Comparison of ENCODE assay signal across 12 mouse cellular contexts in the genomic region with DNA sequence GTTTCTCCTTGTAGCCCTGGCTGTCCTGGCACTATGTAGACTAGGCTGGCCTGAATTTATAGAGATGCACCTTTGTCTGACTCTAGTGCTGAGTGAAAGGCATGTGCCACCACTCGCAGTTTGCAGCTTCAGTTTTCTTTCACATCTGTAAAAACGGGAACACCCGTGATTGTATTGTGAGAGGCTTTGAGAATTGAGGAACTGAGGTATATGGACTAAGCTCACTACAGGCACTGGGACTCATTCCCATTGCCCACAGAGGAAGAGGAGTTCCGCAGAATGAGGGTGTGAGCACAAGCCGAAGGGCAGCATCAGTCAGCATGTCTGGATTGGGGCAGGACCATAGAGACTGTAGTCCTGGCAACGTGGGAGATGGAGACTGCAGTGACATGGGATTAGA. TPM values are rescaled to one million over a fixed set of nuclear protein-coding genes. Genes with fewer than 3 reads are reported as not detected.
A peak's percentile ranks its signal among the peaks of the same experiment; 100 is the strongest.
DNase-seq lines count a peak whose midpoint lies in the region; ATAC-seq and TF ChIP-seq lines count a peak whose summit lies in the region.
"Had no signal": no experiment of that assay in that cellular context is flagged by ENCODE, and none has a peak within 500 bp of the region (broad histone marks: within the 10 kb centered on the region; RNA-seq: fewer than 3 reads in every experiment).

No protein-coding gene starts in this region.

- DNase-seq in hindbrain, embryonic 14.5 days (ENCODE audit: low spot score): no peak
- DNase-seq in MEL (ENCODE audit: low read depth, low spot score): peak; percentile 51
- peak; percentile 44 for DNase-seq in lung, postnatal 36 days
- DNase-seq in c-Kit-positive CD71-positive TER-119-positive erythroid progenitor cells, embryonic 14.5 days (ENCODE audit: low spot score): no peak
- no peak for DNase-seq in urinary bladder, postnatal 4 days (ENCODE audit: low spot score in 2 of 2)
- no peak for DNase-seq in left cerebral cortex, postnatal 4 days
- DNase-seq: cerebellum, adult 8-10 months; thymus, postnatal 25 days had no signal

- peak overlapping the region; percentile 93; the same call in 1 of the 2 replicates for H3K4me2 ChIP-seq in hindbrain, embryonic 13.5 days
- no peak overlapping the region for H3K4me2 ChIP-seq in hindbrain, embryonic 14.5 days (replicated peaks)
- peak overlapping the region; percentile 90 for H3K4me2 ChIP-seq in embryonic facial prominence, embryonic 12.5 days (replicated peaks)

- H3K27me3 ChIP-seq in hindbrain, embryonic 13.5 days: peaks cover 28% of the 10 kb centered on the region
- 0 out of 2 replicates have a peak, but pooled peaks cover 8% of the 10 kb centered on the region for H3K27me3 ChIP-seq in hindbrain, embryonic 14.5 days (ENCODE audit: control insufficient read depth, insufficient read depth, low read length)
- peaks cover 1 to 2% of the 10 kb centered on the region in 2 experiments; a peak in 2 of 4 replicates for H3K27me3 ChIP-seq in MEL (ENCODE audit: control insufficient read depth in 1 of 2, insufficient read depth in 2 of 2, low read length in 2 of 2)
- H3K27me3 ChIP-seq in embryonic facial prominence, embryonic 12.5 days: peaks cover 5% of the 10 kb centered on the region; the same call in 1 of the 2 replicates

- intact Hi-C loops in left cerebral cortex, postnatal 4 days (cut with DNase I): no loop called here

- H3K4me3 ChIP-seq in hindbrain, embryonic 13.5 days: no peak overlapping the region
- no peak overlapping the region for H3K4me3 ChIP-seq in hindbrain, embryonic 14.5 days (replicated peaks; ENCODE audit: low read length)
- H3K4me3 ChIP-seq in MEL (ENCODE audit: control insufficient read depth in 1 of 2, insufficient read depth in 1 of 2, low read depth in 2 of 2, low read length in 2 of 2): peak overlapping the region; percentile 2 to 44; a peak in 3 of 4 replicates
- no peak overlapping the region for H3K4me3 ChIP-seq in embryonic facial prominence, embryonic 12.5 days

- H3K9me3 ChIP-seq in hindbrain, embryonic 13.5 days: no peaks in the 10 kb centered on the region
- H3K9me3 ChIP-seq in hindbrain, embryonic 14.5 days (ENCODE audit: control insufficient read depth, low read length): no peaks in the 10 kb centered on the region
- H3K9me3 ChIP-seq in MEL (replicated peaks; ENCODE audit: insufficient read depth, low read length): no peaks in the 10 kb centered on the region
- no peaks in the 10 kb centered on the region for H3K9me3 ChIP-seq in embryonic facial prominence, embryonic 12.5 days

- H3K79me2 ChIP-seq in MEL (ENCODE audit: control insufficient read depth, insufficient read depth, low read length, poor library complexity): no peaks in the 10 kb centered on the region; the same call in 1 of the 2 replicates

- TF ChIP-seq CTCF in MEL (IDR thresholded peaks at IDR 0.05 in 2 of 3, conservative IDR thresholded peaks at IDR 0.05 in 1 of 3; ENCODE audit: control insufficient read depth in 1 of 3, insufficient read depth in 1 of 3, low read depth in 2 of 3, low read length in 3 of 3, poor library complexity in 1 of 3, severe bottlenecking in 1 of 3): no peak

- H3K9ac ChIP-seq in hindbrain, embryonic 13.5 days: no peak overlapping the region
- H3K9ac ChIP-seq in hindbrain, embryonic 14.5 days: no peak overlapping the region
- peak overlapping the region; percentile 16 for H3K9ac ChIP-seq in MEL (ENCODE audit: control insufficient read depth, low read depth, low read length, poor library complexity, severe bottlenecking)
- no peak overlapping the region for H3K9ac ChIP-seq in embryonic facial prominence, embryonic 12.5 days

- no peak overlapping the region for H3K27ac ChIP-seq in hindbrain, embryonic 13.5 days
- no peak overlapping the region for H3K27ac ChIP-seq in hindbrain, embryonic 14.5 days
- no peak overlapping the region for H3K27ac ChIP-seq in MEL (ENCODE audit: control insufficient read depth, low read depth, low read length)
- no peak overlapping the region for H3K27ac ChIP-seq in embryonic facial prominence, embryonic 12.5 days

- TF ChIP-seq EP300 in MEL (IDR thresholded peaks at IDR 0.05; ENCODE audit: low read depth in 1 of 2, low read length in 2 of 2): 0 out of 4 replicates have a peak, but pooled peaks of 1 of the 2 experiments have one; percentile 8

- WGBS in hindbrain, embryonic 13.5 days: 76% methylated on average over 6 of the region's 6 CpGs
- 77% methylated on average over 6 of the region's 6 CpGs for WGBS in hindbrain, embryonic 14.5 days
- 67% methylated on average over 6 of the region's 6 CpGs for WGBS in embryonic facial prominence, embryonic 12.5 days

- TF ChIP-seq RAD21 in MEL (IDR thresholded peaks at IDR 0.05; ENCODE audit: low read depth, low read length): no peak

- no peaks in the 10 kb centered on the region for H3K36me3 ChIP-seq in hindbrain, embryonic 13.5 days
- H3K36me3 ChIP-seq in hindbrain, embryonic 14.5 days (replicated peaks; ENCODE audit: control insufficient read depth, insufficient read depth): no peaks in the 10 kb centered on the region
- peaks cover 0 to 14% of the 10 kb centered on the region in 2 experiments; a peak in 2 of 4 replicates for H3K36me3 ChIP-seq in MEL (ENCODE audit: control insufficient read depth in 1 of 2, insufficient read depth in 2 of 2, low read length in 2 of 2)
- H3K36me3 ChIP-seq in embryonic facial prominence, embryonic 12.5 days: no peaks in the 10 kb centered on the region

- no peak for TF ChIP-seq POLR2A in MEL (IDR thresholded peaks at IDR 0.05; ENCODE audit: control insufficient read depth in 1 of 2, insufficient read depth in 1 of 2, low read depth in 1 of 2, low read length in 2 of 2, poor library complexity in 1 of 2)

- no peak for ATAC-seq in hindbrain, embryonic 13.5 days (ENCODE audit: low FRiP score)
- ATAC-seq in hindbrain, embryonic 14.5 days (ENCODE audit: low FRiP score): no peak
- ATAC-seq in embryonic facial prominence, embryonic 12.5 days (ENCODE audit: insufficient number of reproducible peaks, insufficient read depth, low FRiP score, low TSS enrichment): no peak

- peaks cover 22% of the 10 kb centered on the region for H3K4me1 ChIP-seq in hindbrain, embryonic 13.5 days (replicated peaks)
- H3K4me1 ChIP-seq in hindbrain, embryonic 14.5 days (replicated peaks; ENCODE audit: control insufficient read depth, insufficient read depth, low read length): 0 out of 2 replicates have a peak, but pooled peaks cover 4% of the 10 kb centered on the region
- H3K4me1 ChIP-seq in MEL (ENCODE audit: control insufficient read depth in 1 of 2, insufficient read depth in 2 of 2, low read length in 2 of 2): peaks cover 8 to 30% of the 10 kb centered on the region in 2 experiments
- peaks cover 8% of the 10 kb centered on the region; the same call in 1 of the 2 replicates for H3K4me1 ChIP-seq in embryonic facial prominence, embryonic 12.5 days

TF ChIP-seq in MEL, 35 proteins besides CTCF, POLR2A, EP300 and RAD21:
- TF ChIP-seq RCOR1 (IDR thresholded peaks at IDR 0.05; ENCODE audit: low read depth, low read length): peak; percentile 20; the same call in 1 of the 2 replicates
- no peak for TF ChIP-seq SIN3A (IDR thresholded peaks at IDR 0.05; ENCODE audit: low read length)
- 0 out of 2 replicates have a peak, but pooled peaks have one; percentile 10 for TF ChIP-seq BHLHE40 (IDR thresholded peaks at IDR 0.05; ENCODE audit: borderline replicate concordance, low read depth, low read length)

RNA-seq across cellular contexts. Expression of gene Dgat2, which starts 1.2 kb away (rescaled TPM):
- 12.6 and 13.0 TPM in 2 replicates for polyA plus RNA-seq in hindbrain, embryonic 13.5 days (2015; fragmentation: Nextera tagmentation; extraction: Ambion mirVana)
- polyA plus RNA-seq in hindbrain, embryonic 14.5 days (2014; fragmentation: Nextera tagmentation; extraction: Ambion mirVana): 17.3 and 18.4 TPM in 2 replicates
- total RNA-seq in MEL (2012; rRNA removed): 4.1 and 4.5 TPM in 2 replicates
- 1 to 10 TPM in 1 of 2 experiments, not detected in 1; 7.7 TPM for polyA plus RNA-seq in MEL (2012; ENCODE audit: insufficient read depth in 1 of 2, insufficient read length in 2 of 2, low read depth in 1 of 2, low replicate concordance in 2 of 2, missing spikeins in 1 of 2)
- polyA plus RNA-seq in embryonic facial prominence, embryonic 12.5 days (2016; fragmentation: Nextera tagmentation; extraction: Ambion mirVana): 14.4 and 14.7 TPM in 2 replicates
- total RNA-seq in left cerebral cortex, postnatal 4 days (2021): 10 to 100 TPM; 31.9 to 37.2 TPM
- total RNA-seq: megakaryocyte-erythroid progenitor cell, adult 5-6 weeks had no signal

RNA-seq across cellular contexts. Expression of gene Uvrag, which starts 42.8 kb away (rescaled TPM):
- 14.2 and 15.6 TPM in 2 replicates for polyA plus RNA-seq in hindbrain, embryonic 13.5 days (2015; fragmentation: Nextera tagmentation; extraction: Ambion mirVana)
- 16.1 and 18.0 TPM in 2 replicates for polyA plus RNA-seq in hindbrain, embryonic 14.5 days (2014; fragmentation: Nextera tagmentation; extraction: Ambion mirVana)
- total RNA-seq in MEL (2012; rRNA removed): 14.1 and 15.0 TPM in 2 replicates
- polyA plus RNA-seq in MEL (2012; ENCODE audit: insufficient read depth in 1 of 2, insufficient read length in 2 of 2, low read depth in 1 of 2, low replicate concordance in 2 of 2, missing spikeins in 1 of 2): 10 to 100 TPM in 1 of 2 experiments, not detected in 1; 19.5 TPM
- polyA plus RNA-seq in embryonic facial prominence, embryonic 12.5 days (2016; fragmentation: Nextera tagmentation; extraction: Ambion mirVana): 17.6 and 20.2 TPM in 2 replicates
- total RNA-seq in left cerebral cortex, postnatal 4 days (2021): 10 to 100 TPM; 36.3 to 37.4 TPM

RNA-seq across cellular contexts. Expression of gene Mogat2, which starts 54.7 kb away (rescaled TPM):
- 3.1 TPM in 2 replicates for polyA plus RNA-seq in hindbrain, embryonic 13.5 days (2015; fragmentation: Nextera tagmentation; extraction: Ambion mirVana)
- polyA plus RNA-seq in hindbrain, embryonic 14.5 days (2014; fragmentation: Nextera tagmentation; extraction: Ambion mirVana): 1.3 and 2.5 TPM in 2 replicates
- not detected in 2 replicates for total RNA-seq in MEL (2012; rRNA removed)
- polyA plus RNA-seq in MEL (2012; ENCODE audit: insufficient read depth in 1 of 2, insufficient read length in 2 of 2, low read depth in 1 of 2, low replicate concordance in 2 of 2, missing spikeins in 1 of 2): under 1 TPM in 1 of 2 experiments, not detected in 1; 0.13 TPM
- 4.9 and 5.3 TPM in 2 replicates for polyA plus RNA-seq in embryonic facial prominence, embryonic 12.5 days (2016; fragmentation: Nextera tagmentation; extraction: Ambion mirVana)
- under 1 TPM in 1 of 2 experiments, not detected in 1; 0.26 TPM for total RNA-seq in left cerebral cortex, postnatal 4 days (2021)
- total RNA-seq: layer of hippocampus, postnatal 14 days; megakaryocyte-erythroid progenitor cell, adult 5-6 weeks had no signal

Comparison
In these comparisons a context has a peak if more than half of its experiments do, and no peak if none do; other contexts are left out.
1. H3K4me3 ChIP-seq: peak in MEL (2 of 2); none in hindbrain, embryonic 13.5 days (single experiment), hindbrain, embryonic 14.5 days (single experiment) and embryonic facial prominence, embryonic 12.5 days (single experiment).
2. DNase-seq: peak in MEL (single experiment) and lung, postnatal 36 days (single experiment); none in hindbrain, embryonic 14.5 days (single experiment), c-Kit-positive CD71-positive TER-119-positive erythroid progenitor cells, embryonic 14.5 days (single experiment), urinary bladder, postnatal 4 days (0 of 2) and left cerebral cortex, postnatal 4 days (single experiment).